Mouse (Mus musculus) cerebellum, postnatal 10 days (tissue): Measurements from ENCODE around the gene Tsc22d2.
A peak's percentile ranks its signal among the peaks of the same experiment; 100 is the strongest.
"Not testable (repeated sequence)": the region's sequence is repeated elsewhere in the genome, so short reads cannot be mapped to it uniquely, and the experiment has no call there.

Experiments used
- DNase-seq, 2 experiments: peaks; one replicate each; pipeline ENCODE4 v3.0.0; 2021; ENCODE audit warnings: mixed read lengths in 2 of 2

The Tsc22d2 gene

DNA sequence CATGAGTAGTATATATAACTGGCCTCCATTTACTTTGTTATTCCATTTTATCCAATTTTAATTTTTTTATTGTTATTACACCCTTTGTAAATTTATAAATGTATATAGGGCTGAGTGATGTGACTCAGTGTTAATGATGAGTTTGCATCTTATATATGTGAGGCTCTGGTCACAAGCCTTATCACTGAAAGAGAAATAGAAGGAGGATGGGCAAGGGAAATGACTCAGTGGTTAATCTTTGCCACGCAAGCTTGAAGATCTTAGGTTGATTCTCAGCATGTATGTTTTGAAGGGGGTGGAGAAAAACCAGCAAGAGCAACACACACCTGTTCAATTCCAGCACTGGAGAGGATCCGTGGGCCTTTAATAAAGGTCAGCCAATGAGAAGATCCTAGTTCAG is 19.9 kb downstream of the Tsc22d2 start:
- DNase-seq: no peak

DNA sequence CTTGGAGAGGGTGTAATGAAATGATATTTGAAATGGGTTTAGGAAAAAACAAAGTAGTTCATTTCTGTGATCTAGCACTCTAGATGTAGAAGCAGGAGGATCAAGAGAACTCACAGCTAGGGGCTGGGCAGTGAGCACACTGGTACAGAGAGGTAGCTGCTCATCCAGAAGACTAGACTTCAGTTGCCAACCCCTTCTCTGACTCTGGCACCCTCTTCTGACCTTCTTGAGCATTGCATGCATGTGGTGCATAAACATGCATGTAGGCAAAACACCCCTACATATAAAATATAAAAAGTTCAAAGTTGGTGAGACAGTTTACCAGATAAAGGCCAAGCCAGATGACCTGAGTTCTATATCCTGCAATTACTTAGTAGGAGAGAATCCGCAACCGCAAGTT is 33.7 kb downstream of the Tsc22d2 start:
- DNase-seq: peak; percentile 19 to 36

DNA sequence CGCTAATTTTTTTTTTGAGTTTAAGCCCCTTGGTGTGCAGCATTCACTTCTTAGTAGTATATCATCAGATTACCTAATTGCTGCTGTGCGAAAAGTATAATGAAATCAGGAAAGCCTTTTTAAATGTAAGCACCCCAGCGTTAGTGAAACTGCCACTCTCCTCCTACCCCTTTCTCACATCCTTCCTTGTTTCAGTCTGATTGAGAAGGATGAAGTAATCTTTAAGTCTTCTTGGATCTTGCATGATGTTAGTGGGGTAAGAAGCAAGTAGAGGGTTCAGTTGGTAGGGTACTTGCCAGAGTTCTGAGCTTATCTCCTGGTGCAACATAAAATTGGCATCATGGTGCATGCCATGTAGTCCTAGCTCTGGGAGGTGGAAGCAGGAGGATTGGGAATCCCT is 35.0 kb downstream of the Tsc22d2 start:
- DNase-seq: no peak

DNA sequence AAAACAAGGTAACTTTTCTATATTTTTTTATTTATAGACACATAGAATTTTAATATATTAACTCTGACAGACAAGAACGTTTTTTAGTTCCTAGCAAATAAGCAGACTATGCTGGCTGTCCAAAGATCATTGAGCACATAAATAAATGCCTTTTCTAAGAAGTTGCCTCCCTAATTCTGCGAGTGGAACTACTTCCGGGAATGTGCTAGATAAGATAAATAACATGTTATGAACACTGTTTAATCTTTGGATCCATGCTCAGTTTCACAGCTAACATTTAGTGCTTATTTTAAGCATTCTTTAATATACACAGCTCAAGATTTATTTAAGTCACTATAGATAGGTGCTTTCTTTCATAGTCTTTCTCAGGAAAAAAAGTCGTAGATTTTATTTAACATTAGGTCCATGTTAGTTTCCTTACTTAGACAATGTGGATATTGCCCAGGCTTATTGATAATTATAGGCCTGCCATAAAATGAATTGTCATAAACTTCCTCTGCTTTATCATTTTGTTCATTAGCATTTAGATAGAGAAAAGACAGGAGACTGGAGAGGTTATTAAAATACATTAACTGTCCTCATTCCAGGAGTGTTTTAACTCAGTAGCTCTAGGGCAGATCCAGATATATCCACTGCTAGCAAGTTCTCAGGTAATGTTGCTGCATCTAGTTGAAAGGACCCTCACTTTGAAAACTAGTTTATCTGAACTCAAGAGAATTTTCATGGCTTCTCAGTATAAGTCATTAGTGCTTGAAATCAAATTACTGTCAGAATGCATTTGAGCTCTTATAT is 40.1 kb downstream of the Tsc22d2 start:
- DNase-seq: no peak

DNA sequence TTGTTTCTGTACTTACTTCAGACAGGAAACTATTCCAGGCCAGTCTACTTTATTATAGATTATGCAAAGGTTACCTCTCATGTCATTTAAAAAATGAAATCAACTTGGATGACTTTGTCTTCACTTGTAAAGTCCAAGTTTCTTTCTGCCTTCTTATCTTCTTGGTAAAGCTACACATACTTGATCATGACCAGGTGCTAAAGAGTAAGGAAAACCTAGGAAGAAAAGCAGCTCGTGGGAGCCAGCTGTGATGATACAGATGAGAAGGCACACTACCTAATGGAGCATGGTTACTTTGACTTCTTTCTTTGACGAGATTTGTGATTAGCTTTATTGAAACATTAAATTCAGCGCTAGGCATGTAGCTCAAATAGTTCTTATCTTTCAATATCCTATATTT is 40.7 kb downstream of the Tsc22d2 start:
- DNase-seq: no peak

DNA sequence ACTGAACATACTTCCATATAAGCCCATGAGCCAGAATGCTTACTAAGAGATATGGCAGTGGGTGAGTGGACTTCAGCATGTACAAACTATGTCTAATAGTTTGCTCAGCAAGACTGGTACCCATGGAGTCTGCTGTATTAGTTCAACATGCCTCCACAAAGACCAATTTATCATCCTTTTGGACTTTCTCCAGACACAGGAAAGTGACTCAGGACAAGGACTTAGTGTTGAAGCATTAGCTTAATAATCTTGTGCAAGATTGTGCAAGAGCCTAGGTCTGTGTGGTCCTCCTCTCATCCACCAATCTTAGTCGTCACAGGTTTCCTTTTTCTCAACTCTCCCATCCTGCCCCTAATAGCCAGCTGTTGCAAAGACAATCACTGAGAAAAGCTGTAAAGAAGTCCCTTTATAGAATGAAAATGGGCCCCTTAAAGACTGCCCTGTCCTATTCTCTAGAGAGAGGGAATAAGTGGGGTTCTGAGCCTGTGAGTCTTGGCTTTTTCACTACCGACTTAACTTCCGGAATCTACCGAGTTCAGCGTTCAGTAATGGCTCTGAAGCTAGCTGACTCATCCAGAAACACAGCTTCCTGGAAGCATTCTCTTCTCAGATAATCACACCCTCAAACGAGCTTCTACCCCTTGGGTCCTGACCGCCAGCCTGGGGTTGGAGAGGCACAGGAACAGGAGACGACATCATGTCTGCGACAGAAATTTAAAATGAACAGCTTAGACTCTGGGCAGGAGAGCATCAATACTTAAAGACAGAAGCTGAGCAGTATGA is 55.3 kb downstream of the Tsc22d2 start:
- DNase-seq: no peak

DNA sequence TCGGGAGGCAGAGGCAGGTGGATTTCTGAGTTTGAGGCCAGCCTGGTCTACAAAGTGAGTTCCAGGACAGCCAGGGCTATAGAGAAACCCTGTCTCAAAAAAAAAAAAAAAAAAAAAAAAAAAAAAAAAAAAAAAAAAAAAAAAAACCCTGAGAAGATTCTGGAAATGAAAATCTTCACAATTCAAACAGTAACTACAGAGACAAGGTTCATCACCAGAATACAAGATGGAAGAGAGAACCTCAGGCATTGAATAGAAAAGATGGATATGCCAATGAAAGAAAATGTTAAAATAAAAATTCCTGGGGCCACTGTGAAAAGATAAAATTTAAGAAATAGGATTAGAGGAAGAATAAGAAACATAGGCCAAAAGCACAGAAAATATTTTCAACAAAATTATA is 60.8 kb downstream of the Tsc22d2 start:
- DNase-seq: not testable (repeated sequence)

DNA sequence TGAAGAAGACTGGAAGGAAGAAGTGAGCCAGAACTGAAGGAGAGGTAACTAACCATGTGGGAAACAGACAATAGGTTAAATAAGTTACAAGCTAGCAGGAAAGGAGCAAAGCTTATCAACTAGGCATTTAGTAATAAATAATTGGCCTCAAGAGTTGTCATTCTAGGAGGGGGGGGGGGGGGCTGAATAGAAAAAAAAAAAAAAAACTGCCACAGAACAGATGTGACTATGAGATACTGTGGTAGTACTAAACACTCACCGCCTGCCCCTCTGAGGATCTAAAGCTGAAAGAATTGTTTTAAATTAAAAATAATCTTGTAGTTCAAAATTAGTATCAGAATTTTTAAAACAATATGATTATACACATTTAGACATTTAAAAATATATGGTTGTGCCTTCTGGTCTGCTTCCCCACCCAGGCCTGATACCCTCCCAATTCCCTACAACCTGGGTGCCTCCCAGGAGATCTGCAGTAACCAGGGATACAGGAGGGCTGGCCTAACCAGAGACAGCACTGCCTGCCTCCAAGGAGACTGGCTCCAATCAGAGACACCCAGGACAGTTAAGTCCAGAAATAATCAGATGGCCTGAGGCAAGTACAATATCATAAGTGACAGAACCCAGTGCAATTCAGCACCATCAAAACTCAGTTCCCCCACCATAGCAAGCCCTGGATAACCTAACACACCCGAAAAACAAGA is 64.4 kb downstream of the Tsc22d2 start:
- DNase-seq: no peak

DNA sequence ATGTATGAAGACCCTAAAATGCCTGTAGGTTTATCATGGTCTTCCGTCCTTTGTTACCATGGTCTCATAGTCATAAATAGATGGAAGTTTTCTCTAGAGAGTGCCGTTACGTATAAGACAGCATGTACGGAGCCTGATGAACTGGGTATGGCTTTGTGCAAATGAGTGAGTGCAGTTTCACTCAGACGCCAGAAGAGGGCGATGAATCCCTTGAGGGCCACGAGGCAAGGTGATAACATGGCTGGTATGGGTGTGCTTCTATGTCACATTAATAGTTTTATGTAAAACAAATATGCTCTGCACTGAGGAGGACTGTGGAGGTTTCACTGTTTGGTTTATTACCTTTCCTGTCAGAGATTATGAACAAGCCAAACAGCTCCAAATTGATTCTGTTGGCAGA is 71.4 kb downstream of the Tsc22d2 start:
- peak in 1 of 2 experiments; percentile 13 for DNase-seq

DNA sequence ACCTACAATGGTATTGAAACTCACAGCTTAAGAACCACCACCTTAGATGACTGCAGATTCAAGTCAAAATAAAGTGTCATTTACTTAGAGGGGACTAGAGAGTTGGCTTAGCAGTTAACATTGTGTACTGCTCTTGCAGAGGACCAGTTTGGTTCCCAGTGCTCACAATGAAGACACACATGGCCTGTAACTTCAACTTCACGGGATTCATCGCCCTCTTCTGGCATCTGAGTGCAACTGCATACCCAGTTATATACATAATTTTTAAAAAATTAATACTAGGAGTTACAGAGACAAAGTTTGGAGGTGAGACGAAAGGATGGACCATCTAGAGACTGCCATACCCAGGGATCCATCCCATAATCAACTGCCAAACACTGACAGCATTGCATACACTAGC is 72.6 kb downstream of the Tsc22d2 start:
- no peak for DNase-seq

DNA sequence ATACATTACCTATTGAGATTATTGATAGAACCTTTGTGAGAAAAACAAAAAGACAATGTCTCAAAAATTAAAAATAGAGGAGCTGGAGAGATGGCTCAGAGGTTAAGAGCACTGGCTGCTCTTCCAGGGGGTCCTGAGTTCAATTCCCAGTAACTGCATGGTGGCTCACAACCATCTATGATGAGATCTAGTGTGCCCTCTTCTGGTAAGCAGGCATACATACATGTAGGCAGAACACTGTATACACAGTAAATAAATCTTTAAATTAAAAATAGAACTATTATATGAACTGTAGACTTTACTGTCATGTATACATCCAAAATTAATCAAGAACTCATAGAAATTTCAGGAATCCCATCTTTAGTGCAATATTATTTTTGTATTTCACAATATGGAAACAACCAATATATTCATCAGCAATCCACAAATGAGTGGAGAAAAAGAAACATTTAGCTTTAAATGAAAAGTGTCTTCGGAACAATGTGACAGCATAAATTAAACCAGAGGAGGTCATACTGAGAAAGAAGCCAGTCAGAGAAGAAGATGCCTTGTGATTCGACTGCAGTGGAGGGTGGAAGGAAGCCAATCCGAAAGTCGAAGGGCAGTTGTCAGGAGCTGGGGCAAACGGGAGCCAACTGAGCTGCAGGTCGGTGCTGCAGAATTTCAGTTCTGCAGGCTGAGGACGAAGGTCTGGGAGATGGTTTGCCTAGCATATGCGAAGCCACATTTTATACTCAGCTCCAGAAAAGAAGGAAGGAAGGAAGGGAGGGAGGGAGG is 73.7 kb downstream of the Tsc22d2 start:
- peak; percentile 9 to 19 for DNase-seq

DNA sequence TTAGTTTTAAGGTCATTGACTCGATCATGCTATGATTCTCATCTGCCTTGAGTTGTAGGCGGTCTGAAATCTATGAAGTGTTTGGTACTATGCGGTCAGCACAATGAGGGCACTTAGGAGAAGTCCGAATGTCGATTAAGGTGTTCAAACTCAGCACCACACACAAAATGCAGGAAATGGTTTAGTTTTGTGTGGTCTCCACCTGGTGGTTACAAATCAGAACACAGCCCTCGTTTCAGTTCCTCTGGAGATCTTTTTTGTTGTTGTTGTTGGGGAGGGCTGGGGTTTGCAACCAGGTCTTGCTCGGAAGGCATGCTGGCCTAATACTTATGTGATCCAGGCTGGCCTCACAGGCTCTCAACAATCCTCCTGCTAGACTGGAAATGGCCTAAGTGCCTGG is 76.3 kb downstream of the Tsc22d2 start:
- peak; percentile 46 to 63 for DNase-seq

DNA sequence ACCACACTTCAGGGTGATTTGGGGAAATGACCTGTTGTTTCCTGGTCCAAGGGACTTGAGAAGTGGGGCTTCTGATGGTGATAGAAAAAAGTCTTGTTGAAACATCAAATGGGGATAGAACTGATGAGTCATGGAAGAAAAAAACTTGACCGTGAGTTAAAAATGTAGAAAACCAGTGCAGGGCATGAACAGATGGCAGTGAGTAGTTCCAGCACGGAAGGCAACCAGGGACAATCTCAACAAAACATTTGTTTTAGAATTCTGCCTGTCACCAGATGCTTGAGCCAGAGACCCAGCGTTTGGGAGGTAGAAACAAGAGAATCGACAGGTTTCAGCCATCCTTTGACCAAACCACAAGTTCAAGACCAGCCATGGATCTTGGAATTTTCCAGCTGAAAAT is 79.1 kb downstream of the Tsc22d2 start:
- DNase-seq: no peak

DNA sequence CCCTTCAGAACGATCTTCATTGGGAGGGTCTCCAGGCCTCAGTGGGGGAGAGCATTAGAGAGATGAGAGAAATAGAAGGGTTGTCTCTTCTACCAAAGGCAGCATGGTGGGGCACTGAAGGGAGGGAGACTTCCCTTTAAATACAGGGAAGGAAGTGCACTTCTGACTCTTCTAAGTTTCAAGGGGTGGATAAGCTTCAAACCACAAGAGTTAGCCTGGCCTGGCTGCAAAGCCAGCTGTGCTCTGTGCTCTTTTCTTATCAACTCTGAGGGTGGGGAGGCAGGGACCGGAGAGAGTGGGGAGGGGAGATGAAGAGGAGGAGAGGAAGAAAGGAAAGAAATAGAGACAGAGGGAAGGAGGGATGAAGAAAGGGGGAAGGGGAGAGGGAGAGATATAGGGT is 87.4 kb downstream of the Tsc22d2 start:
- DNase-seq: no peak

DNA sequence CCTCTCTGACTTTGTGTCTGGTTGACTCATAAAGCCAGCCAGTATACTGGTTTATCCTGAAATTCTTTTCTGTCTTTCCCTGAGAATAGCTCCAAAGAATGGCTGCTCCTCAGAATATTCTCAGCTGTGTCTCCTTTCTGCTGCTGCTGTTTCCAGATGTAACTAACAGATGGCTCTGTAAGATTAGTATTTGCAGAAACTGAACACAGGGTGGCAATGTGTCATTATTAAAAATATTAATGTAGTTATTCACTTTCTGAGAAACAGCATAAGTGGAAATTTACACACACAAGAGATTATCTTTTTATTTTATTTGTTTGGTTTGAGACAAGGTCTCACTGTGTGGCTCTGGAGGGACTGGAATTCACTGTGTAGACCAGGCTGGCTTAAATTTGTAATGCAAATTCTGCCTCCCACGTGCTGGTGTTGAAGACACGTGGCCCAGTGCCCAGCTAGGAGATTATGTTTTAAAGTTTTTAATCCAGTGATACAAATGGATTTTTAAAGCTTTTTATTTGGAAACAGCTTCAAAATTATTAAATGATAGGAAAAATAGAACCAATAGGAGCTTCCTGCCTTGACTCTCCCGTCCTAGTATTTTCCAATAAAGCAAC is 89.3 kb downstream of the Tsc22d2 start:
- DNase-seq: no peak

DNA sequence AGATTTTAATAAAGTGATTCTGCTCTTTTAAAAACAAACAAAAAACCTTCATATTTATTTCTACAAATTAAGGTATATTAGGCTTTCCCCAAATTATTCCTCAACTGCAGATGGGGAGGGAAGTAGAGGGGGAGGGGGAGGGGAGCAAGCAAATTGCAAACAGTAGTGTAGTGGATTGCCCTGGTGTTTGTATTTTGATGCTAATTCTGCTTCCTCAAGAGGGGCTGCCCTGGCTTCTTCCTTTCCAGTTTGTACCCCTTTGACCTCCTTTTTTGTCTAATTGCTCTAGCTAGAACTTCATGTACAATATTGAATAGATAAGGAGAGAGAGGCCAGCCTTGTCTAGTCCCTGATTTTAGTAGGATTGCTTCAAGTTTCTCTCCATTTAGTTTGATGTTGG is 90.2 kb downstream of the Tsc22d2 start:
- DNase-seq: no peak

DNA sequence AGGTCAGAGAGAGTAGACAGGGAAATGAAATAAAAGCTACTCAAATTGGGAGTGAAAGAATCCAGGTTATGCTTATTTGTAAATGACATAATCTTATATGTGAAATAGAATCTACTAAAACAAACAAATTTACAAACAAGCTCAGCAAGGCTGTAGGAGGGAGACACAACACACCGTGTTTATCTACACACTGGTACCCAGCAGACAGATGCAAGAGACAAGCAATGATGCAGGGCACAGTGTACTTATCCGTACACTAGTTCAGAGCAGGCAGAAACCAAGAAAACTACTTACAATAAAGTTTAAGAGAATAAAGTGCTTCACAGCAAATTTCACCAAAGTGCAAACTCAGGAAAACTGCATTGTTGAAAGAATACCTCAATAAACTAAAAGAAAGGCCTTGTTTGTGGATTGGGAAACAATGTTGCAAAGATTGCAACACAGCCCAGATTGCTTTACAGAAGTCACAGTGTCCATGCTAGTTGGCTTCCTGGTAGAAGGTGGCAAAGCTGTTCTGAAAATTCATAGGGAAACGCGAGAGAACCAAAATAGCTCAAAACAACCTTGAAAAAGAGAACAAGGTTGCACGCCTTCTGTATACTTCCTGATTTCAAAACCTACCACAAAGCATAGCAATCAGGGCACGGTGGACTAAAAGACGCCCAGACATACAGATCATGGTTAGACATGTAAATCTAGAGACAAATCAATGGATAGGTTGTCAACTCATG is 93.7 kb downstream of the Tsc22d2 start:
- DNase-seq: no peak

DNA sequence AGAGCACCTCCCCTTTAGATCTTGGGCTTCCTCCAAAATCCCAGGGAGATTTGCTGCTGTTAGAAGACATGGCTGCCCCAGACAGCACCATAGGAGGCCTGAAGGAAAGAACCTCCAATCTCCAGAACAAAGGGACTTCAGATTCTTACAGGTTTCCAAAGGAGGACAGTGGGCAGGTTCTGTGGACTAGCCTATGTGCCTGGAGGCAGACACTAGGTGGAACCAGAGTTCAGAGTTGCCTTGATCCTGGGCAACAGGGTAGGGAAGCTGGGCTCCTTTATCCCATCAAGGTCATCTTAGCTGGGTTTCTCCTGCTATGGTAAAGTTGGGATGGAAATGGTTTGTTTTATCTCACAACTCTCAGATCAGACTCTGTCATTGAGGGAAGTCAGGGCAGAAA is 97.1 kb downstream of the Tsc22d2 start:
- DNase-seq: no peak

DNA sequence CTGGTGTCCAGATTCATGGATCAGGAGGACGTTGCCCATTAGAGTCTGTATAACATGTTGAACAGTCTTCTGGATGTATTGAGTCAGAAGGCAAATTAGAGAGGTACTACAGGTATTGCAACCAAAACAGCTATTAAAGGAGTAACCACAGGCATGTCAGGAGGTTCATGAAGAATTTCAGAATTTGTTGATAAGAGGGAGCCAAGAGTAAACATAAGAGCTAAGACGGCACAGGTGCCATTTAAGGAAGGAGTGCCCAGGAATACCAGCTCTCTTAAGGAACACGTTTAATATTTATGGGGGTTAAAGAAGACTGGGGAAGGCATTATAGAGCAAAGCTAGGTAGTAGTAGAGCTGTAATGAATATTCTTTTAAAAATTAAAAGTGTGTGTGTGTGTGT is 98.2 kb downstream of the Tsc22d2 start:
- DNase-seq: no peak

DNA sequence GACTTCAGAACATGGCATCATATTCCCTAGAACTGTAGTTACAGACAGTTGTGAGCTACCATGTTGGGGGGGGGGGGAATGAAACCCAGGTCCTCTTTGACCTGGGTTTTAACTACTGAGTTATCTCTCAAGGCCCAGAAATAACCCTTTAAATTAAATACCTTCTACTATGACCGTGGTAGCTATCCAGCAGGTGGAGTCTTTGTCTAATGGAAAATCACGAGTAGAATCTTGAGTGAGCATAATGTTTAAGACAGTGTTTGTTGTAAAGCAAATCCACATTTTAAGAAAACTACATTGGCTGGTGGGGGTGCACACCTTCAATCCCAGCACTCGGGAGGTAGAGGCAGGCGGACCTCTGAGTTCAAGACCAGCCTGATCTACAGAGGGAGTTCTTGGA is 99.0 kb downstream of the Tsc22d2 start:
- no peak for DNase-seq

DNA sequence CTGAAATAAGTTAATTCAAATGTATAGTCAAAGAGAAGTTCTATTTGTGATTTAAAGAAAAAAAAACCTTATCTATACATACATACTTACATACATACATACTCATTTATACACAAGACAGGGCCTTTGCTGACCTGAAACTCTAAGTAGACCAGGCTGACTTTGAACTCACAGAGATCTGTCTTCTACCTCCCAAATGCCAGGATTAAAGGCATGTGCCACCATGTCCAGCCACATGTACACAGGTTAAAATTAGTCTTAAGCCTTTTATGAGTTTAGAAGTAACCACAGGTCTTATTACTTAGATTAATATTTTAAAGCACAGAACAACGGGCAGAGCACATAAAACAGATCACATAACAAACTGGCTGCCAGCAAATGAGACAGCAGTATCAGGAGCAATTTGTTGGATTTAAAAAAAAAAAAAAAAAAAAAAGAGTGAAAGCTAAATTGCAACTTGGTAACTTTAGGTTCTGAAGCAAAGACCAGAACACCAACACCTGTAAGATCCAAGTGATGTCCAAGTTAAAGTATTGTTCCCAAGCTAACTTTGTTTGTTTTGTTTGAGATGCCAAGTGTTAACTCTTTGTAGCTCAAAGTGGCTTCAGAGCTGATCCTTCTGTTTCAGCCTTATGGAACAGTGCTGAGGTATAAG is 101.6 kb downstream of the Tsc22d2 start:
- DNase-seq: no peak
